Mouse (Mus musculus): Measurements from ENCODE around the gene Mllt3. TPM values are rescaled to one million over a fixed set of nuclear protein-coding genes. Genes with fewer than 3 reads are reported as not detected.

The Mllt3 gene
- total and polyA plus RNA-seq, 2 experiments from 2014 or later, result 24.8 to 57.8 TPM

GRCm38 (mm10) chr4:87785132-87786074 is 247.8 kb downstream of the Mllt3 start:
- H3K4me2 ChIP-seq (ENCODE audit: low read depth, low read length, poor library complexity, severe bottlenecking), result 0 out of 2 replicates have a peak overlapping the region, but pooled peaks have one; percentile 2
- DNase-seq (ENCODE audit: low spot score), result peak; percentile 82
- peak; percentile 74 for ATAC-seq (ENCODE audit: low FRiP score)
- peak; percentile 82 for TF ChIP-seq CTCF (IDR thresholded peaks at IDR 0.05)
- no peak overlapping the region for H3K27ac ChIP-seq (ENCODE audit: low read depth, low read length)
- H3K27me3 ChIP-seq (ENCODE audit: insufficient read depth, low read length), result no peaks in the 10 kb centered on the region
- peaks cover 5% of the 10 kb centered on the region; the same call in 1 of the 2 replicates for H3K36me3 ChIP-seq (ENCODE audit: insufficient read depth, low read length)
- no peak overlapping the region for H3K9ac ChIP-seq (replicated peaks; ENCODE audit: low read length, poor library complexity, severe bottlenecking)
- H3K9me3 ChIP-seq (ENCODE audit: low read length), result no peaks in the 10 kb centered on the region
- H3K4me3 ChIP-seq (ENCODE audit: low read depth, low read length), result no peak overlapping the region
- 17% methylated on average over 12 of the region's 12 CpGs for WGBS
- no peaks in the 10 kb centered on the region for H3K4me1 ChIP-seq (ENCODE audit: insufficient read depth, low read length)

GRCm38 (mm10) chr4:87783809-87784208 is 249.4 kb downstream of the Mllt3 start:
- H3K4me2 ChIP-seq (ENCODE audit: low read depth, low read length, poor library complexity, severe bottlenecking), result no peak overlapping the region
- ATAC-seq (ENCODE audit: low FRiP score) (no peak), DNase-seq (ENCODE audit: low spot score) (no peak)
- no peak for TF ChIP-seq CTCF (IDR thresholded peaks at IDR 0.05)
- H3K4me3 ChIP-seq (ENCODE audit: low read depth, low read length), result no peak overlapping the region
- WGBS, result 74% methylated on average over 2 of the region's 2 CpGs
- H3K36me3 ChIP-seq (ENCODE audit: insufficient read depth, low read length), result peaks cover 5% of the 10 kb centered on the region; the same call in 1 of the 2 replicates
- H3K9me3 ChIP-seq (ENCODE audit: low read length), result no peaks in the 10 kb centered on the region
- no peaks in the 10 kb centered on the region for H3K27me3 ChIP-seq (ENCODE audit: insufficient read depth, low read length)
- H3K9ac ChIP-seq (replicated peaks; ENCODE audit: low read length, poor library complexity, severe bottlenecking), result no peak overlapping the region
- no peak overlapping the region for H3K27ac ChIP-seq (ENCODE audit: low read depth, low read length)
- no peaks in the 10 kb centered on the region for H3K4me1 ChIP-seq (ENCODE audit: insufficient read depth, low read length)

GRCm38 (mm10) chr4:87781971-87782370 is 251.2 kb downstream of the Mllt3 start:
- H3K4me2 ChIP-seq (ENCODE audit: low read depth, low read length, poor library complexity, severe bottlenecking), result no peak overlapping the region
- no peak overlapping the region for H3K9ac ChIP-seq (replicated peaks; ENCODE audit: low read length, poor library complexity, severe bottlenecking)
- DNase-seq (ENCODE audit: low spot score) (no peak), ATAC-seq (ENCODE audit: low FRiP score) (no peak)
- H3K4me1 ChIP-seq (ENCODE audit: insufficient read depth, low read length), result no peaks in the 10 kb centered on the region
- no peaks in the 10 kb centered on the region for H3K27me3 ChIP-seq (ENCODE audit: insufficient read depth, low read length)
- 91% methylated on average over 5 of the region's 5 CpGs for WGBS
- no peak overlapping the region for H3K4me3 ChIP-seq (ENCODE audit: low read depth, low read length)
- peaks cover 5% of the 10 kb centered on the region; the same call in 1 of the 2 replicates for H3K36me3 ChIP-seq (ENCODE audit: insufficient read depth, low read length)
- TF ChIP-seq CTCF (IDR thresholded peaks at IDR 0.05), result no peak
- no peak overlapping the region for H3K27ac ChIP-seq (ENCODE audit: low read depth, low read length)
- H3K9me3 ChIP-seq (ENCODE audit: low read length), result no peaks in the 10 kb centered on the region

- no peak for DNase-seq (ENCODE audit: low spot score)
- H3K4me3 ChIP-seq (ENCODE audit: low read depth, low read length), result no peak overlapping the region
- H3K4me2 ChIP-seq (ENCODE audit: low read depth, low read length, poor library complexity, severe bottlenecking), result no peak overlapping the region
- TF ChIP-seq CTCF (IDR thresholded peaks at IDR 0.05), result no peak
- H3K27me3 ChIP-seq (ENCODE audit: insufficient read depth, low read length), result no peaks in the 10 kb centered on the region
- no peak overlapping the region for H3K27ac ChIP-seq (ENCODE audit: low read depth, low read length)
- no peak overlapping the region for H3K9ac ChIP-seq (replicated peaks; ENCODE audit: low read length, poor library complexity, severe bottlenecking)
- no peaks in the 10 kb centered on the region for H3K9me3 ChIP-seq (ENCODE audit: low read length)
- H3K4me1 ChIP-seq (ENCODE audit: insufficient read depth, low read length), result no peaks in the 10 kb centered on the region
- 87% methylated on average over 2 of the region's 2 CpGs for WGBS
- peaks cover 4% of the 10 kb centered on the region for H3K36me3 ChIP-seq (ENCODE audit: insufficient read depth, low read length)
- no peak; the same call in 1 of the 2 replicates for ATAC-seq (ENCODE audit: low FRiP score)
Measured at GRCm38 (mm10) chr4:87775721-87776120, 257.4 kb downstream of the Mllt3 start.

GRCm38 (mm10) chr4:87774515-87774914 is 258.6 kb downstream of the Mllt3 start:
- Histone ChIP-seq H3K4me1 (ENCODE audit: insufficient read depth, low read length) (no peaks in the 10 kb centered on the region), H3K4me3 (ENCODE audit: low read depth, low read length) (no peak overlapping the region), H3K27me3 (ENCODE audit: insufficient read depth, low read length) (no peaks in the 10 kb centered on the region), H3K9me3 (ENCODE audit: low read length) (no peaks in the 10 kb centered on the region), H3K27ac (ENCODE audit: low read depth, low read length) (no peak overlapping the region), H3K4me2 (ENCODE audit: low read depth, low read length, poor library complexity, severe bottlenecking) (no peak overlapping the region), H3K36me3 (ENCODE audit: insufficient read depth, low read length) (peaks cover 4% of the 10 kb centered on the region), H3K9ac (replicated peaks; ENCODE audit: low read length, poor library complexity, severe bottlenecking) (no peak overlapping the region)
- ATAC-seq (ENCODE audit: low FRiP score) (no peak), DNase-seq (ENCODE audit: low spot score) (no peak)
- no peak for TF ChIP-seq CTCF (IDR thresholded peaks at IDR 0.05)
- WGBS, result 95% methylated on average over 4 of the region's 4 CpGs

All from midbrain, postnatal 0 days (tissue).